Mouse (Mus musculus) monocyte, adult 5-6 weeks (primary cell): Measurements from ENCODE around the gene Hils1. TPM values are rescaled to one million over a fixed set of nuclear protein-coding genes. Genes with fewer than 3 reads are reported as not detected.

ENCODE experiments used
- ATAC-seq: fragments of 153-309, 156-312 bp; replicated peaks from 2 replicates; pipeline ENCODE4 v1.8.0; 2017; ENCODE audit warnings: mild to moderate bottlenecking; ENCODE audit not compliant: low TSS enrichment, insufficient number of reproducible peaks, severe bottlenecking, poor library complexity, low FRiP score
- total RNA-seq: library from RNA; stranded (forward); fragments of 200-1000, 200-491, 200-594 nt; gene quantifications from 3 replicates; pipeline ENCODE4 v1.2.3, GENCODE M21; 2017

Gene Hils1
- total RNA-seq, 1 experiment from 2014 or later, result 2.5 TPM

- no peak for ATAC-seq
Observed at GRCm38 (mm10) chr11:95012075-95012474, 44.7 kb downstream of the Hils1 start.

DNA sequence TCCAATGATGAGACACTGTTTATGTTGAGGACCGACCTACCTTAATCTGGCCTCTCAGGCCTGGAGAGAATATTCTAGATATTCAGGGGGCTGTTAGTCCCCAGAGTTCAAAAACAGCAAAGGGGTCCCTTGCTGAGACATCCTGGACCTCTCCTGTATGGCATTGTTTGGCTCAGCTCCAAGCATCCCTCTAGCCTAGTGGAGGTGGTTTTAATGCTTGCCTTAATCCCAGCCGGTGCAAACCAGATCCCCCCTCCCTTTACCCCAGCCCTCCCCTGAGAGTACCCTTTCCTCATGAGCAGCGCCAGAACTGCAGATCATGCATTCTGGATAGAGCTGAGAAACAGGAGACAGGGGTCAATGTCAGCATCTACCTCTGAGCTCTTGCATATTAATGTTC, 45.1 kb downstream of the Hils1 start:
- ATAC-seq, result no peak

- ATAC-seq, result no peak
Observed at GRCm38 (mm10) chr11:95015484-95015883, 48.1 kb downstream of the Hils1 start.

Other genes with a start within 250 kb of the Hils1 start
- not detected in 3 replicates for gene Cdc34b, start 225.8 kb upstream of the Hils1 start, total RNA-seq
- not detected in 3 replicates for gene Tmem92, start 184.9 kb upstream of the Hils1 start, total RNA-seq
- not detected in 3 replicates for gene Col1a1, start 31.4 kb upstream of the Hils1 start, total RNA-seq
- gene Sgca, start 8.7 kb downstream of the Hils1 start, total RNA-seq, result not detected in 3 replicates
- gene Ppp1r9b, start 23.4 kb downstream of the Hils1 start, total RNA-seq, result 127 to 216 TPM (median 141 TPM) in 3 replicates
- 0.38 to 1.5 TPM in 2 of 3 replicates, not detected in the other for gene Samd14, start 42.3 kb downstream of the Hils1 start, total RNA-seq
- 2.8 to 14.5 TPM (median 4.8 TPM) in 3 replicates for gene Pdk2, start 73.8 kb downstream of the Hils1 start, total RNA-seq
- gene Itga3, start 109.2 kb downstream of the Hils1 start, total RNA-seq, result 0.75 to 1.2 TPM (median 0.97 TPM) in 3 replicates
- gene Dlx3, start 152.5 kb downstream of the Hils1 start, total RNA-seq, result not detected in 3 replicates
- not detected in 3 replicates for gene Dlx4, start 178.7 kb downstream of the Hils1 start, total RNA-seq